Mouse (Mus musculus) adrenal gland, adult 18-20 months (tissue): ENCODE measurements around the gene Slc9a3. TPM values are rescaled to one million over a fixed set of nuclear protein-coding genes. Genes with fewer than 3 reads are reported as not detected.
A peak's percentile ranks its signal among the peaks of the same experiment; 100 is the strongest.

Source experiments
- DNase-seq, 2 experiments: peaks; one replicate each; pipeline ENCODE4 v3.0.0; 2021 to 2022; ENCODE audit warnings: low spot score in 2 of 2
- total RNA-seq, 2 experiments: library from RNA; stranded (reverse); gene quantifications; 1 replicate in 1 of 2; 2 replicates in 1 of 2; pipeline ENCODE4 v1.2.3; 2021

Gene Slc9a3
- total RNA-seq, 2 experiments from 2014 or later = 0.73 to 0.99 TPM

- DNase-seq = no peak
Observed at GRCm38 (mm10) chr13:74144120-74144884, 23.0 kb downstream of the Slc9a3 start.

GRCm38 (mm10) chr13:74145983-74146622 is 24.8 kb downstream of the Slc9a3 start:
- no peak for DNase-seq

GRCm38 (mm10) chr13:74147327-74147726 is 26.1 kb downstream of the Slc9a3 start:
- DNase-seq = no peak

- peak; percentile 25 to 44 for DNase-seq
Observed at GRCm38 (mm10) chr13:74166348-74167056, 45.2 kb downstream of the Slc9a3 start.

GRCm38 (mm10) chr13:74167057-74167413 is 45.8 kb downstream of the Slc9a3 start:
- no peak for DNase-seq

GRCm38 (mm10) chr13:74167492-74167891 is 46.2 kb downstream of the Slc9a3 start:
- no peak for DNase-seq

GRCm38 (mm10) chr13:74169446-74170164 is 48.3 kb downstream of the Slc9a3 start:
- DNase-seq = no peak

GRCm38 (mm10) chr13:74172036-74172435 is 50.8 kb downstream of the Slc9a3 start:
- no peak for DNase-seq

GRCm38 (mm10) chr13:74183011-74183695 is 61.9 kb downstream of the Slc9a3 start:
- DNase-seq = no peak

- no peak for DNase-seq
Observed at GRCm38 (mm10) chr13:74192613-74193012, 71.4 kb downstream of the Slc9a3 start.

GRCm38 (mm10) chr13:74196451-74196850 is 75.2 kb downstream of the Slc9a3 start:
- no peak for DNase-seq

- peak; percentile 88 to 89 for DNase-seq
Observed at GRCm38 (mm10) chr13:74208317-74208985, 87.2 kb downstream of the Slc9a3 start, which contains the start of gene Exoc3. Gene Exoc3, minus strand, starts transcription at chr13:74208732.

- no peak for DNase-seq
Observed at GRCm38 (mm10) chr13:74208986-74209345, 87.7 kb downstream of the Slc9a3 start.

GRCm38 (mm10) chr13:74218441-74218840 is 97.2 kb downstream of the Slc9a3 start:
- peak in 1 of 2 experiments; percentile 35 for DNase-seq

Other genes starting within 250 kb of the Slc9a3 start
- under 1 TPM; 0.63 to 0.67 TPM for gene Trip13, start 183.7 kb upstream of the Slc9a3 start, total RNA-seq
- 10 to 100 TPM; 27.4 to 31.8 TPM for gene Brd9, start 183.6 kb upstream of the Slc9a3 start, total RNA-seq
- gene Zdhhc11, start 157.6 kb upstream of the Slc9a3 start, total RNA-seq = not detected
- gene Tppp, start 112.0 kb upstream of the Slc9a3 start, total RNA-seq = 10 to 100 TPM in 1 of 2 experiments, 1 to 10 TPM in 1; 8.5 to 15.4 TPM
- 1 to 10 TPM; 1.3 to 2.2 TPM for gene Cep72, start 59.2 kb upstream of the Slc9a3 start, total RNA-seq
- 10 to 100 TPM; 61.8 to 70.6 TPM for gene Exoc3, start 87.3 kb downstream of the Slc9a3 start, total RNA-seq
- 1 to 10 TPM; 2.0 to 2.6 TPM for gene Ahrr, start 170.9 kb downstream of the Slc9a3 start, total RNA-seq
- 100 to 1,000 TPM; 112 to 165 TPM for gene Pdcd6, start 196.1 kb downstream of the Slc9a3 start, total RNA-seq
- 100 to 1,000 TPM; 720 to 882 TPM for gene Sdha, start 228.8 kb downstream of the Slc9a3 start, total RNA-seq
- gene Ccdc127, start 228.9 kb downstream of the Slc9a3 start, total RNA-seq = 10 to 100 TPM; 55.4 to 66.8 TPM
- under 1 TPM; 0.36 to 0.45 TPM for gene Lrrc14b, start 242.5 kb downstream of the Slc9a3 start, total RNA-seq